Mouse (Mus musculus) forebrain, embryonic 15.5 days (tissue): Measurements from ENCODE around the gene Bicd1. TPM values are rescaled to one million over a fixed set of nuclear protein-coding genes. Genes with fewer than 3 reads are reported as not detected.
"Not testable (repeated sequence)": the region's sequence is repeated elsewhere in the genome, so short reads cannot be mapped to it uniquely, and the experiment has no call there.

ENCODE experiments used
- ATAC-seq: fragments of 200-750 bp; cut with Nextera tagmentation; replicated peaks from 2 replicates; pipeline ENCODE4 v1.8.0; 2017; ENCODE audit warnings: mild to moderate bottlenecking, moderate TSS enrichment, moderate library complexity
- H3K27ac ChIP-seq: fragments of 300-500 bp; sonication (generic); replicated peaks from 2 replicates; pipeline ENCODE4 v1.5.1; 2015; ENCODE audit warnings: mild to moderate bottlenecking, inconsistent platforms
- H3K27me3 ChIP-seq: fragments of 300-500 bp; sonication (generic); 2 replicates; pipeline ENCODE4 v1.6.1; 2015; ENCODE audit warnings: inconsistent platforms
- H3K36me3 ChIP-seq: fragments of 300-500 bp; sonication (generic); 2 replicates; pipeline ENCODE4 v1.6.1; 2015; ENCODE audit warnings: mild to moderate bottlenecking, inconsistent platforms
- H3K4me1 ChIP-seq: fragments of 300-500 bp; sonication (generic); 2 replicates; pipeline ENCODE4 v1.6.1; 2015; ENCODE audit warnings: inconsistent platforms
- H3K4me2 ChIP-seq: fragments of 300-500 bp; sonication (generic); replicated peaks from 2 replicates; pipeline ENCODE4 v1.6.1; 2015; ENCODE audit warnings: mild to moderate bottlenecking, inconsistent platforms
- H3K4me3 ChIP-seq: fragments of 300-500 bp; sonication (generic); 2 replicates; pipeline ENCODE4 v1.5.1; 2015; ENCODE audit warnings: mild to moderate bottlenecking, inconsistent platforms
- H3K9ac ChIP-seq: fragments of 300-500 bp; sonication (generic); replicated peaks from 2 replicates; pipeline ENCODE4 v1.6.1; 2015; ENCODE audit warnings: mild to moderate bottlenecking, inconsistent platforms
- H3K9me3 ChIP-seq: fragments of 300-500 bp; sonication (generic); 2 replicates; pipeline ENCODE4 v1.6.1; 2016; ENCODE audit warnings: inconsistent platforms
- WGBS: fragments of 180-500 bp; shearing (Covaris S2); methylation state at CpG from one replicate; pipeline ENCODE4 v1.1.7; 2015; ENCODE audit warnings: mixed read lengths; 5-methylcytosine and 5-hydroxymethylcytosine counted together
- polyA plus RNA-seq: library from polyadenylated mRNA; unstranded; fragments of >200 nt; fragmentation: Nextera tagmentation; extraction: Ambion mirVana; gene quantifications from 2 replicates; pipeline ENCODE4 v1.2.1, GENCODE M21; 2015

Bicd1 gene
- polyA plus RNA-seq, 1 experiment from 2014 or later, result 37.9 TPM

DNA sequence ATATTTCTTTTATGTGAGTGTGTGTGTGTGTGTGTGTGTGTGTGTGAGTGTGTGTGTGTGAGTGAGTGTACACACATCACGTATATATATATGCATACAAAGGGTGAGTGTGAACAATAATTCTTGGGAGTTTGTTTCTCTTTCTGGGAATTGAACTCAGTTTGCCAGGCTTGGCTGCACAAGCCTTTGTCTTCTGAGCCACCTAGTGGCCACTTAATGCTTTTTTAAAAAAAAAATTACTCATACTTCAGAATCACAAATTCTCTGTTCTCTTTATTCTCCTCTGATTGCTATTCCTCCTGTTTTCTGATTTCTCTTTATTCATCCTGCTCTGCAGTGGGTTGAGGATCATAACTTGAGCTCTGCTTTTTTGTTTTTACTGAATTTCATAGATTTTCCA lies 30.5 kb downstream of the Bicd1 start:
- Histone ChIP-seq H3K4me2 (no peak overlapping the region), H3K4me1 (peaks cover 4% of the 10 kb centered on the region), H3K4me3 (no peak overlapping the region), H3K27me3 (no peaks in the 10 kb centered on the region), H3K36me3 (peaks cover 10% of the 10 kb centered on the region), H3K27ac (no peak overlapping the region), H3K9me3 (no peaks in the 10 kb centered on the region), H3K9ac (no peak overlapping the region)
- no peak for ATAC-seq
- 84% methylated on average over 1 of the region's 1 CpGs for WGBS

DNA sequence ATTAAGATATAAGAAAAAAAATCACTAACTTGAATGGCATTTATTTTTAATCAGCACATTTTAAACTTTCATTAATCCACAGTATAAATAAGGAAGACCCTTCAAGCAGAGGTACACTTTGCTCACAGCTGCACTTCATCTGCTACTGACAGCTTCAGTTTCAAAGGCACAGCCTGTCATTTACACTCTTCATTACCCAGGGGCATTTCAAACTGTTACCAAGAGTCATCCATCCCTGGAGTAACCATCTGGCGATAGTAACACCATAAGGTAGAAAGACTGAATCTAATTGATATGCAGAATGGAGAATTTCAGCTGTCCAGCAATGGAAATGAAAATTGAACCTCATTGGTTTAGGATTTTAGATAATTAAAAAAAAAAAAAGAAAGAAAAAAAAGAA lies 34.2 kb downstream of the Bicd1 start:
- Histone ChIP-seq H3K27me3 (no peaks in the 10 kb centered on the region), H3K27ac (no peak overlapping the region), H3K9ac (no peak overlapping the region), H3K9me3 (no peaks in the 10 kb centered on the region), H3K4me3 (no peak overlapping the region), H3K36me3 (no peaks in the 10 kb centered on the region), H3K4me1 (peaks cover 4% of the 10 kb centered on the region), H3K4me2 (no peak overlapping the region)
- 40% methylated on average over 1 of the region's 1 CpGs for WGBS
- peak; percentile 91 for ATAC-seq

GRCm38 (mm10) chr6:149445854-149446253 lies 37.2 kb downstream of the Bicd1 start:
- H3K4me2 ChIP-seq, result no peak overlapping the region
- no peaks in the 10 kb centered on the region for H3K9me3 ChIP-seq
- H3K4me1 ChIP-seq, result peaks cover 4% of the 10 kb centered on the region
- no peak overlapping the region for H3K4me3 ChIP-seq
- ATAC-seq, result no peak
- H3K27ac ChIP-seq, result no peak overlapping the region
- no peak overlapping the region for H3K9ac ChIP-seq
- WGBS, result 91% methylated on average over 10 of the region's 10 CpGs
- no peaks in the 10 kb centered on the region for H3K36me3 ChIP-seq
- no peaks in the 10 kb centered on the region for H3K27me3 ChIP-seq

- Histone ChIP-seq H3K36me3 (no peaks in the 10 kb centered on the region), H3K9me3 (no peaks in the 10 kb centered on the region), H3K4me2 (no peak overlapping the region), H3K9ac (no peak overlapping the region), H3K27me3 (no peaks in the 10 kb centered on the region), H3K4me1 (no peaks in the 10 kb centered on the region), H3K27ac (no peak overlapping the region), H3K4me3 (no peak overlapping the region)
- no peak for ATAC-seq
These were observed 48.6 kb downstream of the Bicd1 start for GRCm38 (mm10) chr6:149457324-149457723.

GRCm38 (mm10) chr6:149460971-149461370 lies 52.3 kb downstream of the Bicd1 start:
- WGBS, result 5% methylated on average over 1 of the region's 1 CpGs
- Histone ChIP-seq H3K4me1 (no peaks in the 10 kb centered on the region), H3K4me2 (no peak overlapping the region), H3K9ac (no peak overlapping the region), H3K27ac (no peak overlapping the region), H3K27me3 (no peaks in the 10 kb centered on the region), H3K9me3 (no peaks in the 10 kb centered on the region), H3K4me3 (no peak overlapping the region), H3K36me3 (no peaks in the 10 kb centered on the region)
- ATAC-seq, result no peak

DNA sequence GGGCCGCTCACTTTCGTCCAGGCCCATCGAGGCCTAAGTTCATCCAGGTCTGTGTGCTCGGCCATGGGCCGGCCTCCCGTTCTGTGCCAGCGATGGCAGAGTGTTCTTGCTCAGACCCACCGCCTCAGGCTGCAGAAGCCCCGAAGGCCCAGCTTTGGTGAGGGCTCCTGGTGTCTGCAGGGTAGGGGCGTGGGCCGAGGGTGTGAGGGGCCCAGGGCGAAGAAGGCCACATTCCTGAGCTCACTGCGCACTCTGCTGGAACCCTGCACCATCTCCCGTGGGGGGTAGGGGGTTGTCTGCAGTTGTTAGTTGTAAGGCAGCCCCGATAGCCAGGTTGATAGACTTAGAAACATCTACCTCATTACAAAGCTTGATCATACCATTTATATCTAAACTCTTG lies 62.8 kb downstream of the Bicd1 start:
- no peak; the same call in 1 of the 2 replicates for ATAC-seq
- H3K4me1 ChIP-seq, result no peaks in the 10 kb centered on the region
- no peak overlapping the region for H3K9ac ChIP-seq
- H3K27ac ChIP-seq, result no peak overlapping the region
- H3K4me2 ChIP-seq, result no peak overlapping the region
- no peaks in the 10 kb centered on the region for H3K9me3 ChIP-seq
- no peak overlapping the region for H3K4me3 ChIP-seq
- WGBS, result 86% methylated on average over 15 of the region's 15 CpGs
- no peaks in the 10 kb centered on the region for H3K27me3 ChIP-seq
- H3K36me3 ChIP-seq, result no peaks in the 10 kb centered on the region

- H3K9me3 ChIP-seq, H3K4me2 ChIP-seq, H3K27me3 ChIP-seq, ATAC-seq, H3K9ac ChIP-seq, H3K36me3 ChIP-seq, H3K4me3 ChIP-seq, H3K4me1 ChIP-seq, H3K27ac ChIP-seq: not testable (repeated sequence)
- WGBS, result 92% methylated on average over 6 of the region's 6 CpGs
These were observed 63.8 kb downstream of the Bicd1 start for GRCm38 (mm10) chr6:149472441-149472840.

DNA sequence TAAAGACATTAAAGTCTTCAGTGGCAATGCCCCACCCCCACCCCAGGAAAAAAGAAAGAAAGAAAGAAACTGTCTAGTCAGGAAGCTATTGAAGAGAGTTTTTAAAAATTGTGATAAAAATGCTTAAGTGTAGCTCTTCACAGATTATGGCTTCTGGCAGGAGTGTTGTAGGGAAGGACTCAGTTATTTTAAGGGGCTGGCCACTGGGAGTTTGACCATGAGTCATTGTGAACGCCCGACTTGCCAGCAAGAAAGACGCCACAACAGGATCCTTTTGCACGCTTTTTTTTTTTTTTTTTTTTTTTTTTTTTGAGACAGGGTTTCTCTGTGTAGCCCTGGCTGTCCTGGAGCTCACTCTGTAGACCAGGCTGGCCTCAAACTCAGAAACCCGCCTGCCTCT lies 73.2 kb downstream of the Bicd1 start:
- H3K27me3 ChIP-seq, ATAC-seq, H3K9me3 ChIP-seq, H3K36me3 ChIP-seq, H3K4me1 ChIP-seq, H3K4me2 ChIP-seq, H3K4me3 ChIP-seq, H3K27ac ChIP-seq, H3K9ac ChIP-seq: not testable (repeated sequence)
- WGBS, result 92% methylated on average over 5 of the region's 5 CpGs

DNA sequence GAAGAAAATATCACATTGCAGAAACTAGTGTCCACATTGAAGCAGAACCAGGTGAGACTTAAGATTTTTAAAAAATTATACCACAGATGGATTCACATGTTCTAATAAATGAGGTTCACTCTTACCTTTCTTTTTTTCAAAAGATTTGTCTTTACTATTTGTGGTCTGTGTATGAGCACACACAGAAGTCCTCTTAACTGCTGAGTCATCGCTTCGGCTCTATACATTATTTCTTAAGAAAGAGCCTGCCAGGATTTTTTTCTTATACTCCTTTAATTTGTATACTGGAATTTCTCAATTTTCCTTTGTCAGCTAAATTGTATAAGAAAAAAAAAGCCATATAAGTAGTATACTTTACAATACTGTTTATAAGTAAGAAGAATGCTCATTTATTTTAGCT lies 86.0 kb downstream of the Bicd1 start:
- H3K27ac ChIP-seq, result no peak overlapping the region
- H3K4me3 ChIP-seq, result no peak overlapping the region
- WGBS, result 91% methylated on average over 2 of the region's 2 CpGs
- H3K9me3 ChIP-seq, result no peaks in the 10 kb centered on the region
- no peaks in the 10 kb centered on the region for H3K4me1 ChIP-seq
- H3K4me2 ChIP-seq, result no peak overlapping the region
- H3K27me3 ChIP-seq, result no peaks in the 10 kb centered on the region
- H3K36me3 ChIP-seq, result peaks cover 12% of the 10 kb centered on the region; the same call in 1 of the 2 replicates
- H3K9ac ChIP-seq, result no peak overlapping the region
- ATAC-seq, result no peak

DNA sequence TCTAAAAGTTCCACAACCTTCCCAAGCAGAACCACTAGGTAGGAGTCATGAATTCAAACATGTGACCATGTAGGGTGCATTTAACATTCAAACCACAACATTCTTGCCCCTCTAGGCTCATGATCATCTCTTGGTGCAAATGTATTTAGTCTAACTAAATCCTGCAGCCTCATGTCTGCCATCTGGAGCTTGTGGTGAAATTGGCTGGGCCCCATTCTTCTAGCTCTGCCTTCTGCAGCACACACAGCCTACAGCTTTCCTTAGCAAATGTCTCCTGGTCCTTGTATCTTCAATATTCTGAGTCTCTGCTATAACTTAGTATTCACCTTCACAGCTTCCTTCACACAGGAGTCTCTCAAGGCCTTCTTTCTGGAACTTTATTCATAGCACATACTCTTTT lies 87.2 kb downstream of the Bicd1 start:
- Histone ChIP-seq H3K27me3 (no peaks in the 10 kb centered on the region), H3K9me3 (no peaks in the 10 kb centered on the region)
- ATAC-seq, result no peak

DNA sequence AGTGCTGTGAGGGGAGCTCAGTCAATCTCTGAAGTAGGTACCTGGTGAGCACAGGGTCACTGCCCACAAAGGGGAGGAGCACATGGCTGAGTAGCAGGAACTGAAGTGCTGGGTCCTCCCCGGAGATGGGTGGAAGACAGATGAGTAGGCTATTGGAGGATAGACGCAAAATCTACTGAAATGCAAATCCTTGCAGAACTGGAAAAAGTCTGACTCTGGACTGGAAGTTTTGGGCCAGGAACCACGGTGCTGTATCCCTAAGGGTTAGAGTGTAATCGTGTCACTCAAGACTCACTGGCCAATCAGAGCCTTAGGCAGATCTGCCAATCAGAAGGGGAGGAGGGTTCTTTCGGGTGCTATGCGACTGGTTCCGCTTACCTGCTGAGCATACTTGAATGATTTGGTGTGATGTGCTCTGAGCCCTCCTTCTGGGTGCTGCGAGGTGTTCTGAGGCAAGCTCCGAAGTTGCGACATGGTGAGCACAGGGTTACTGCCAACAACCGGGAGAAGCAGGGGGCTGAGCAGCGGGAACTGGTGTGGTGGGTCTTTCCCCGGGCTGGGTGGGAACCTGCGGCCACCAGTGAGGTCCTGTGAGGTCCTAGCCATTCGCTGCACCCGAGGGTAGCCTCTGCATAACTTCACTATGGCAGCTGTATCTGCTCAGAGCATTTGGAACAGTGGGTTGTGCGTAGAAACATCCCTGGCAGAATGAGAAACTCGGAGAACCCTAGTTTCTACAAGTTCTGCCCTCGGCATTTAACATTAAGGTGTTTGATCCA lies 157.2 kb downstream of the Bicd1 start:
- Histone ChIP-seq H3K4me1 (peaks cover 8% of the 10 kb centered on the region; the same call in 1 of the 2 replicates), H3K27me3 (no peaks in the 10 kb centered on the region), H3K27ac (no peak overlapping the region), H3K9ac (peak overlapping the region; percentile 47), H3K36me3 (no peaks in the 10 kb centered on the region), H3K4me3 (peak overlapping the region; percentile 52), H3K4me2 (peak overlapping the region; percentile 64), H3K9me3 (no peaks in the 10 kb centered on the region)
- 2% methylated on average over 19 of the region's 19 CpGs for WGBS
- peak; percentile 99 for ATAC-seq

More for the DNA sequence above, 87.2 kb downstream of the Bicd1 start:
- no peak overlapping the region for H3K4me3 ChIP-seq
- no peak overlapping the region for H3K27ac ChIP-seq
- H3K4me2 ChIP-seq, result no peak overlapping the region
- H3K36me3 ChIP-seq, result peaks cover 12% of the 10 kb centered on the region; the same call in 1 of the 2 replicates
- H3K4me1 ChIP-seq, result no peaks in the 10 kb centered on the region
- H3K9ac ChIP-seq, result no peak overlapping the region

GRCm38 (mm10) chr6:149567219-149567618 lies 158.5 kb downstream of the Bicd1 start:
- 98% methylated on average over 1 of the region's 1 CpGs for WGBS
- Histone ChIP-seq H3K4me2 (no peak overlapping the region), H3K27me3 (no peaks in the 10 kb centered on the region), H3K4me3 (no peak overlapping the region), H3K4me1 (peaks cover 8% of the 10 kb centered on the region; the same call in 1 of the 2 replicates), H3K36me3 (no peaks in the 10 kb centered on the region), H3K27ac (no peak overlapping the region), H3K9me3 (no peaks in the 10 kb centered on the region), H3K9ac (no peak overlapping the region)
- no peak for ATAC-seq

DNA sequence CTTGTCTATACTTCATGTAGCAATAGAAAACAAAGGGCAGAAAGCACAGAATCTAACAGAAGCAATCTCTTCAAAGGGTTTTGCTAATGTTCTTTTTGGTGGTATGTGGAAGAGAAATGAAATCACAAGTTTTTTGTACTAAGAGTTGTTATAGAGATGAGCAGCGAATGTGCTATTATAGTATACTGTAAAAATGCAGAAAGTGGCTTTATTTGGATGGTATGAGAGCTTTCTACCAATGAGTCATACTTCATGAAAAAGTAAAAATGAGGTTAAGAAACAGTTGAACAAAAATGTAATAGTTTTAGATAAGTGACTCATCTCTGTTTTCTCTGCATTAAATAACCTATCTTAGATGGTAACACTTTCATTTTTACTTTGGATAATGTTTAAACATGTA lies 165.6 kb downstream of the Bicd1 start:
- Histone ChIP-seq H3K36me3 (no peaks in the 10 kb centered on the region), H3K9ac (no peak overlapping the region), H3K4me2 (no peak overlapping the region), H3K4me1 (no peaks in the 10 kb centered on the region), H3K27ac (no peak overlapping the region), H3K27me3 (no peaks in the 10 kb centered on the region), H3K4me3 (no peak overlapping the region), H3K9me3 (no peaks in the 10 kb centered on the region)
- ATAC-seq, result no peak
- 94% methylated on average over 1 of the region's 1 CpGs for WGBS
